Mouse (Mus musculus): ENCODE results near the gene Mogat2. TPM values are rescaled to one million over a fixed set of nuclear protein-coding genes. Genes with fewer than 3 reads are reported as not detected.

Mogat2 gene
- polyA plus RNA-seq, 1 experiment from 2014 or later, result 33.9 TPM

GRCm38 (mm10) chr7:99171730-99172463 lies 66.5 kb downstream of the Mogat2 start:
- H3K27ac ChIP-seq, result no peak overlapping the region
- WGBS (ENCODE audit: insufficient replicate concordance), result 55% methylated on average over 10 of the region's 10 CpGs
- H3K36me3 ChIP-seq, result peaks cover 3% of the 10 kb centered on the region; the same call in 1 of the 2 replicates
- no peak overlapping the region for H3K9ac ChIP-seq
- ATAC-seq, result no peak
- no peaks in the 10 kb centered on the region for H3K9me3 ChIP-seq (replicated peaks)
- H3K4me2 ChIP-seq, result no peak overlapping the region
- H3K27me3 ChIP-seq (replicated peaks), result 0 out of 2 replicates have a peak, but pooled peaks cover 5% of the 10 kb centered on the region
- no peak overlapping the region for H3K4me3 ChIP-seq
- H3K4me1 ChIP-seq, result peaks cover 28% of the 10 kb centered on the region

- Histone ChIP-seq H3K36me3 (peaks cover 3% of the 10 kb centered on the region; the same call in 1 of the 2 replicates), H3K27me3 (replicated peaks) (0 out of 2 replicates have a peak, but pooled peaks cover under 1% of the 10 kb centered on the region), H3K9ac (no peak overlapping the region), H3K4me2 (no peak overlapping the region), H3K4me3 (no peak overlapping the region), H3K9me3 (replicated peaks) (no peaks in the 10 kb centered on the region), H3K27ac (no peak overlapping the region), H3K4me1 (peaks cover 28% of the 10 kb centered on the region)
- no peak for ATAC-seq
- 72% methylated on average over 6 of the region's 6 CpGs for WGBS (ENCODE audit: insufficient replicate concordance)
Measured at GRCm38 (mm10) chr7:99170519-99170918, 67.9 kb downstream of the Mogat2 start.

GRCm38 (mm10) chr7:99169717-99170403 lies 68.6 kb downstream of the Mogat2 start:
- no peak overlapping the region for H3K9ac ChIP-seq
- H3K9me3 ChIP-seq (replicated peaks), result no peaks in the 10 kb centered on the region
- H3K27me3 ChIP-seq (replicated peaks), result no peaks in the 10 kb centered on the region
- no peak overlapping the region for H3K4me2 ChIP-seq
- H3K4me1 ChIP-seq, result peaks cover 28% of the 10 kb centered on the region
- 62% methylated on average over 9 of the region's 9 CpGs for WGBS (ENCODE audit: insufficient replicate concordance)
- peaks cover 7% of the 10 kb centered on the region; the same call in 1 of the 2 replicates for H3K36me3 ChIP-seq
- H3K4me3 ChIP-seq, result no peak overlapping the region
- ATAC-seq, result no peak
- H3K27ac ChIP-seq, result no peak overlapping the region

Other genes with a start within 250 kb of the Mogat2 start
- 13.5 and 15.1 TPM in 2 replicates for gene Uvrag, start 97.5 kb downstream of the Mogat2 start, polyA plus RNA-seq (2016; fragmentation: Nextera tagmentation; extraction: Ambion mirVana)
- 57.5 and 59.3 TPM in 2 replicates for gene Dgat2, start 55.9 kb downstream of the Mogat2 start, polyA plus RNA-seq (2016; fragmentation: Nextera tagmentation; extraction: Ambion mirVana)
- 0.13 and 0.25 TPM in 2 replicates for gene Map6, start 28.8 kb upstream of the Mogat2 start, polyA plus RNA-seq (2016; fragmentation: Nextera tagmentation; extraction: Ambion mirVana)
- 249 and 251 TPM in 2 replicates for gene Serpinh1, start 114.6 kb upstream of the Mogat2 start, polyA plus RNA-seq (2016; fragmentation: Nextera tagmentation; extraction: Ambion mirVana)
- gene Gdpd5, start 142.8 kb upstream of the Mogat2 start, polyA plus RNA-seq (2016; fragmentation: Nextera tagmentation; extraction: Ambion mirVana), result 2.6 and 3.1 TPM in 2 replicates
- 0.14 and 0.32 TPM in 2 replicates for gene Klhl35, start 227.4 kb upstream of the Mogat2 start, polyA plus RNA-seq (2016; fragmentation: Nextera tagmentation; extraction: Ambion mirVana)
- gene Rps3, start 245.1 kb upstream of the Mogat2 start, polyA plus RNA-seq (2016; fragmentation: Nextera tagmentation; extraction: Ambion mirVana), result 688 TPM in 2 replicates

All from liver, embryonic 12.5 days (tissue).